In the genomic region with DNA sequence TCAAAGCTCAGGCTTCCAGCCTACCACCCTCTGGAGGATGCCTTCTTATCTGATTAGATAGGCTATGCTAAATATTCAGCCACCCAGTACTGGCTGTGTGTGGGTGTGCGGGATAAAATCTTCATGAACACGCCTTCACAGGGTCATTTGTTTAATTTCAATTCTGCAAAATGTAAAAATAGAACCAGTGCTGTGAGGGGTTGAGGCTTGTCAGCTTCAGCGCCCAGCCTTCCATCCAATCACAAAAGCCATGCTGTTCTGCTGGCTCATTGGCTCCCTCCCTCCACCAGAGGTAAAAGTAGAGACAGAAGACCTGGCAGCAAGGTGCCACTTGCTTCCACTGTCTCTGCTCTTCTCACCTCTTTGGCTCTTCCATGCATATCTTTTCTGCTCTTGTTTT, we compare ENCODE assay signal across 28 mouse cellular contexts. TPM values are rescaled to one million over a fixed set of nuclear protein-coding genes. Genes with fewer than 3 reads are reported as not detected.
DNase-seq lines count a peak whose midpoint lies in the region; ATAC-seq lines count a peak whose summit lies in the region.
"Had no signal": no experiment of that assay in that cellular context is flagged by ENCODE, and none has a peak within 500 bp of the region (broad histone marks: within the 10 kb centered on the region; RNA-seq: fewer than 3 reads in every experiment).

No protein-coding gene starts in this region.

- no peak for ATAC-seq in heart, embryonic 14.5 days (ENCODE audit: insufficient number of reproducible peaks, insufficient read depth, low FRiP score, low read depth)
- peak; percentile 6 for ATAC-seq in activated CD4-positive, CD25-positive, alpha-beta regulatory T cell, adult 4 months
- ATAC-seq in megakaryocyte progenitor cell, adult 5-6 weeks (replicated peaks; ENCODE audit: poor library complexity): peak; percentile 40; the same call in 1 of the 2 replicates
- ATAC-seq: forebrain, embryonic 15.5 days; inflammation-experienced regulatory T-cells, adult 6 months; liver, postnatal 0 days; lung, postnatal 0 days; midbrain, embryonic 13.5 days; Patski had no signal

- H3K9ac ChIP-seq in heart, embryonic 14.5 days (ENCODE audit: low read length): no peak overlapping the region
- H3K9ac ChIP-seq: forebrain, embryonic 15.5 days; hindbrain, embryonic 14.5 days; liver, postnatal 0 days; midbrain, embryonic 13.5 days; stomach, embryonic 15.5 days had no signal

- DNase-seq in heart, adult 9 months (ENCODE audit: low spot score in 2 of 2): no peak
- peak; percentile 7 to 12 for DNase-seq in B cell, adult 2 months
- DNase-seq in kidney, adult 9 months: no peak
- DNase-seq in urinary bladder, postnatal 4 days (ENCODE audit: low spot score in 2 of 2): no peak
- DNase-seq: adrenal gland, postnatal 10 days; cerebellum, adult 9-10 months; gastrocnemius, postnatal 10 days; heart, adult 2 months; heart, postnatal 4 days; kidney, adult 18-20 months; liver, postnatal 0 days; right cerebral cortex, postnatal 25 days; spleen, adult 18-20 months; thymus, postnatal 4 days had no signal

- H3K27me3 ChIP-seq in heart, embryonic 14.5 days (ENCODE audit: control insufficient read depth, insufficient read depth, low read length): peaks cover 11% of the 10 kb centered on the region
- H3K27me3 ChIP-seq: forebrain, embryonic 15.5 days had no signal

- peak overlapping the region; percentile 14; the same call in 1 of the 2 replicates for H3K4me2 ChIP-seq in heart, embryonic 14.5 days (ENCODE audit: low read length)
- H3K4me2 ChIP-seq: forebrain, embryonic 15.5 days; hindbrain, embryonic 14.5 days; liver, embryonic 11.5 days; midbrain, embryonic 13.5 days; stomach, embryonic 15.5 days had no signal

- H3K4me3 ChIP-seq in heart, embryonic 14.5 days (ENCODE audit: control insufficient read depth in 1 of 2, insufficient read depth in 1 of 2, low read depth in 1 of 2, low read length in 2 of 2): no peak overlapping the region
- H3K4me3 ChIP-seq: embryonic facial prominence, embryonic 10.5 days; forebrain, embryonic 15.5 days; heart, adult 2 months; megakaryocyte, embryonic 14.5 days; midbrain, embryonic 13.5 days; stomach, embryonic 15.5 days had no signal

- WGBS in heart, embryonic 14.5 days: 19% methylated on average over 3 of the region's 3 CpGs

- H3K36me3 ChIP-seq in heart, embryonic 14.5 days (ENCODE audit: control insufficient read depth, insufficient read depth, low read length): no peaks in the 10 kb centered on the region
- H3K36me3 ChIP-seq: embryonic facial prominence, embryonic 10.5 days; forebrain, embryonic 15.5 days; midbrain, embryonic 13.5 days; stomach, embryonic 15.5 days had no signal

- H3K9me3 ChIP-seq in heart, embryonic 14.5 days (ENCODE audit: control insufficient read depth, low read length): no peaks in the 10 kb centered on the region
- H3K9me3 ChIP-seq: embryonic facial prominence, embryonic 10.5 days; forebrain, embryonic 15.5 days; megakaryocyte, embryonic 14.5 days; midbrain, embryonic 13.5 days; stomach, embryonic 15.5 days had no signal

- H3K4me1 ChIP-seq in heart, embryonic 14.5 days (ENCODE audit: control insufficient read depth in 2 of 2, insufficient read depth in 2 of 2, low read length in 2 of 2): peaks cover 5 to 19% of the 10 kb centered on the region in 2 experiments

- no peak overlapping the region for H3K27ac ChIP-seq in heart, embryonic 14.5 days (replicated peaks in 1 of 2; ENCODE audit: control insufficient read depth in 1 of 2, insufficient read depth in 1 of 2, low read depth in 2 of 2, low read length in 2 of 2)
- H3K27ac ChIP-seq: embryonic facial prominence, embryonic 10.5 days; forebrain, embryonic 15.5 days; heart, adult 2 months; hindbrain, embryonic 14.5 days; kidney, postnatal 0 days; midbrain, embryonic 13.5 days; stomach, embryonic 15.5 days had no signal

RNA-seq across cellular contexts. Expression of a gene that starts 4.3 kb away (rescaled TPM):
- polyA plus RNA-seq in heart, embryonic 14.5 days (2014; fragmentation: Nextera tagmentation; extraction: Ambion mirVana): 6.1 and 6.5 TPM in 2 replicates
- 10 to 100 TPM; 48.7 to 68.0 TPM for polyA plus RNA-seq in activated CD4-positive, CD25-positive, alpha-beta regulatory T cell, adult 4 months (2017; shearing (Covaris generic))
- 12.2 and 15.1 TPM in 2 replicates for total RNA-seq in megakaryocyte progenitor cell, adult 5-6 weeks (2015)
- total RNA-seq in megakaryocyte progenitor cell, adult 5-6 weeks (2017): 6.7 and 15.5 TPM in 2 replicates

Comparison
In these comparisons a context has a peak if more than half of its experiments do, and no peak if none do; other contexts are left out.
1. DNase-seq: peak in B cell, adult 2 months (2 of 2); none in heart, adult 9 months (0 of 2), kidney, adult 9 months (single experiment) and urinary bladder, postnatal 4 days (0 of 2).